Mouse (Mus musculus) liver, postnatal 0 days (tissue): ENCODE measurements around the gene 2010111I01Rik.

Experiments
- CTCF ChIP-seq: sonication (generic); IDR thresholded peaks from 2 replicates; pipeline ENCODE4 v1.5.1; 2016; ENCODE audit warnings: antibody characterized with exemption, low read depth
- EP300 ChIP-seq: IDR thresholded peaks from 2 replicates; pipeline ENCODE4 v1.6.1; 2016; ENCODE audit warnings: antibody characterized with exemption, low read depth, mild to moderate bottlenecking

DNA sequence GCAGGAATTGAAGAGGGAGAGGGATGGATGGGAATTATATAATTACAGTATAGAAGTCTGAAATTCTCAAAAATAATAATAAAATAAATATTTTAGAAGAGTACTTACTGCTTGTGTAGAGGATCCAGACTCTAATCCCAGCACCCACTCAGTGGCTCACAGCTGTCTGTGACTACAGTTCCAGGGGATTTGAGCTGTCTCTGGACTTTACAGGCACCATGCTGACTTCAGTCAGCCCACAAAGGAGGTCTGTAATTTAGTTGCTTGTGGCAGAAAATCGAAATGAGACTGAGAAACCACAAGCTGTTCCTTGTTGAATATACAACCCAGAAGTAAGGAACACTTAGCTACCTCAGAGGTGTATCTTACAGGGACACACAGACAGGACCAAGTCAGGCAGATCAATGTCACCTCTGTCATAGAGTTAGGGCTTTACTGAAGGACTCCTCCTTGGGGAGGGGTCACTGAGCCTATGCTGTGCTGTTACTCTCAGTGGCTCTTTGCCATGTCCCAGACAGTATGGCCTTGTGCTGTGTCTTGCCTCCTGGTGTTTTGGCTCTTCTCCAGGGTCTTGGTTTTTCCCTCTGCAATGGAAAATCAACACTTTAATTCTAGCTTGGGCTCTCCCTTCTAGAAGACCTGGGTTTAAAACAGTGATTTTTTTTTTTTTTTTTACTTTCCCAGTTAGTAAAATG lies 47.1 kb upstream of the 2010111I01Rik start:
- no peak for TF ChIP-seq CTCF
- no peak for TF ChIP-seq EP300
